Mouse (Mus musculus): ENCODE results near the gene Krtap4-13.
"Not testable (repeated sequence)": the region's sequence is repeated elsewhere in the genome, so short reads cannot be mapped to it uniquely, and the experiment has no call there.

The Krtap4-13 gene

DNA sequence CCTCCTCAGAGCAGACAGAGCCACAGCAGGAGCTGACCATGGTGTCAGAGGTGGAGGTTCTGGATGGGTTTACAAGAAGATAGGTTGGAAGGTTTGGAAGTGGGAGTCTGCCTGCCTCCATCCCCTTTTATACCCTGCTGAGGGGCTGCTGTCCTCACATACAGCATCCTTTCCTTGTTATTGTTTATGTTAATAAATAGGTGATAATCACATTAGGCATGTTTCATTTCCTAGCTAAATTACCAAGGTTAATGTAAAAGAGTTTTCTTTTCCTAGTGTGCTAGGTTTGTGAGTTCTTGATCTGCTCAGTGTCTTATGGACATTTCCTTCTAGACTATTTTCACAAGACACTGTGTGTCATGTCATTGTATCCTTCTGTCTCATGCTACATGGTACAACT is at the start of gene Krtap4-13:
TSS of gene Krtap4-13 (minus strand) at position 101 of the 400 bp plus-strand sequence.
- not testable (repeated sequence) for DNase-seq (ENCODE audit: low spot score in 2 of 2)

DNA sequence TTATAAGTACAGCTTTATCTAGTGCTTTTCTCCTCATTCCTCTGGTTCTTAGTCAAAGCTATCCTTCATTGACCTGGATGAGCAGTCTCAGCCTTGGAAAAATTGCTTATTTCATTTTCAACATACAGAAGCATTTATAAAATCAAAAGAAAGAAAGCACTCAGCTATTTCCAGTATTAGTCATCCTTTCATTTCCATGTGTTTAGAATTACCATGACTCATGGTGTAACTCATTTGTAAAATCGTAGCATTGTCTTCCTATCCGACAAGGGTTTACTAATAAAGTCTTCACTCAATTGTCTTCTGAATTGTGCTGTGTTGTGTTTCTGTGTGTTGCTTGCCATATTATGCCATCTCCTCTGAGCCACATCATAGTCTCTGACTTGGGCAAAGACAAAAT is 49.1 kb upstream of the Krtap4-13 start:
- DNase-seq (ENCODE audit: low spot score in 2 of 2), result no peak

DNA sequence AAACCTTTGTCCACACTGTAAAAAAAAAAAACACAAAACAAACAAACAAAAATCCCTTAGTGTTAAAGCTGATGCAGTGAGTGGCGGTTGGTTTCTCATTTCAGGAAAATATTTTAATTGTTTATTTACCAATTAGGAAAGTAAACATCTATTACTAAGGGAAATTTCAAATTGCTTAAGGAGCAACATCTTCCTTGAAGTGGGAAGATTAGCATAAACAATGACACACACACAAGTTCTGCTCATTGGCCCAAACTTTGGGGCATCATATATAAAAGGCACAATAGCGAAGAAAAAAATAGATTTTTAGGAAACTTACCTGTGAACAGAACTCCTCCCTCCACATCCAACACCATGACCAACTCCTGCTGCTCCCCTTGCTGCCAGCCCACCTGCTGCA is 47.9 kb upstream of the Krtap4-13 start, which contains the start of gene Gm11568:
TSS of gene Gm11568 (plus strand) at position 301 of the 400 bp plus-strand sequence.
- DNase-seq (ENCODE audit: low spot score in 2 of 2), result no peak

DNA sequence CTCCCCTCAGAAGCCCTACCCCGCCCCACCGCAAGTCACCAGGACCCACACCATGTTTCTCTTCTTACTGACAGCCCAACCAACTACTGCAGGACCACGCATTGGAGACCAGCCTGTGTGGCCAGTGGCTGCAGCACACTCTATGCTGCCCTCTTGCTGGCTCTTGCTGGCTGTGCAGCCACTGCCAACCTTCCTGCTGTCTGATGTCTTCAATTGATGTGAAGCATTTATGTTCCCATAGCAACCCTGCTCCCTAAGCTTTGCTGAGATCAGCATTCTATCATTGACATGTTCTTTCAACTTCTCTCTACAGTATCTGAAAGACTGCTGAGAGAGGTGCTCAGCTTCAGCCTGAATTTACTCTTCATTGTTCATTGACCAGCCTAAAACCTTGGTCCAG is 44.4 kb upstream of the Krtap4-13 start:
- DNase-seq (ENCODE audit: low spot score in 2 of 2), result no peak

DNA sequence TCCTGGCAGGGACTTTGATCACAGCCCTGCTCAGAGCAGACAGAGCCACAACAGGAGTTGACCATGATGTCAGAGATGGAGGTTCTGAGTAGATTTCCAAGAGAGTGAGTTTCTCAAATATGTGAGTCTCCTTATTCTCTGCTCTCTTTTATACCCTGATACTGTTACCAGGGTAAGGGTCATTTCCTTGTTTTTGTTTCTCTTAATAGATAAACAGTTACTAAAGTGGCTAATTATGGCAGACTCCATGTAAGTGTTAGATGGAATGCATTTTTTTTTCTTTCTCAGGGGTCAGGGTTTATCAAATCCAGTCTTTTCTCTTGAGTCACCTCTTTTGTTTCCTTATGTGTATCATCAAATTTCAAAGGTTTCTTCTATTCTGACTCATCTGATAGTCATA is 41.8 kb upstream of the Krtap4-13 start, which contains the start of gene Krtap4-16:
TSS of gene Krtap4-16 (minus strand) at position 101 of the 400 bp plus-strand sequence.
- no peak for DNase-seq (ENCODE audit: low spot score in 2 of 2)

DNA sequence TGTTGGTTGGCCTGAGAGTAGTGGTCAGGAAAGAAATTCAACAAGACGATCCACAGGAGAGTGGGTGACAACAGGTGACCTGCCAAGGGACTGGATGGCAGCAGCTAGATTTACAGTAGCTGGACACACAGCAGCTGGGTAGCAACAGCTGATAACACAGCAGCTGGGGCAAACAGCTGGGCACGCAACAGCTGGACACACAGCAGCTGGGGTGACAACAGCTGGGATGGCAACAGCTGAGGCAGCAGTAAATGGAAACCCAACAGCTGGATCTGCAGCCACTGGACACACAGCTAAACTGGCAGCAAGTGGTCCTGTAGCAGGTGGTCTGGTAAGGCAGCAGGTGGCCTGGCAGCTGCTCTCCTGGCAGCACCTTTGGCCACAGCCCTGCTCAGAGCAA is 37.1 kb upstream of the Krtap4-13 start:
- no peak for DNase-seq (ENCODE audit: low spot score in 2 of 2)

DNA sequence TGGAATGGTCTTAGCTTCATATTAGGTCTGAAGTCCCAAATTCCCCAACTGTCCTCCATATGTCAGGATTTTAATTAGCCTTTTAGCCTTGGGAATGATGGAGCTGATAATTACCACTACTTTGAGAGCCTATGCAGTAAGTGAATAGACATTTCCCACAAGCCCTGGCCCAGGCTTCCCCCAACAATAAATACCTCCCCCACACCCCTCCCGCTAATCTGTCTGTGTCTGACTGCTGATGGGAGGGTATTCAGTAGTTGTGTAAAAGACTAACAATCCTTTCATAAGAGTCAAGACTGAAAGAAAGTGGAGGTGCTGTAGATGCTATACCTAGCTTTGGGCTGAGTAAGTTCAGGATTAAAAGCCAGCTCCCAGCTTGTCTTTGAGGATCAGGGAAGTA is 32.5 kb upstream of the Krtap4-13 start:
- no peak for DNase-seq (ENCODE audit: low spot score in 2 of 2)

DNA sequence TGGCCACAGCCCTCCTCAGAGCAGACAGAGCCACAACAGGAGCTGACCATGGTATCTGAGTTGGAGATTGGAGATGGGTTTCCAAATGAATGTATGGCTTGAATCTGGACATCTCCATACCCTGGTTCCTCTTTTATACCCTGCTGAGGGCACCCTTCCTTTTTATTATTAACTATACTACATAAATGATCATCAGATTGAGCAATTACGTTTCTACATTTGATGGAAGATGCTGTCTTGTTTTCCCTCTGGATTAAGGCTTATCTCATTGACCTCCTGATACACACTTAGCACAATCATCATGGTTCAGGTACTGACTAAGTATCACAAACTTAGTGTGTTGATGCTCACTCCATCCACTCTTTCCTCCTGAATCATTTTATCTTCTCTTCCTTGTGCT is 28.3 kb upstream of the Krtap4-13 start, which contains the start of gene 2300003K06Rik:
TSS of gene 2300003K06Rik (minus strand) at position 101 of the 400 bp plus-strand sequence.
- no peak for DNase-seq (ENCODE audit: low spot score in 2 of 2)

DNA sequence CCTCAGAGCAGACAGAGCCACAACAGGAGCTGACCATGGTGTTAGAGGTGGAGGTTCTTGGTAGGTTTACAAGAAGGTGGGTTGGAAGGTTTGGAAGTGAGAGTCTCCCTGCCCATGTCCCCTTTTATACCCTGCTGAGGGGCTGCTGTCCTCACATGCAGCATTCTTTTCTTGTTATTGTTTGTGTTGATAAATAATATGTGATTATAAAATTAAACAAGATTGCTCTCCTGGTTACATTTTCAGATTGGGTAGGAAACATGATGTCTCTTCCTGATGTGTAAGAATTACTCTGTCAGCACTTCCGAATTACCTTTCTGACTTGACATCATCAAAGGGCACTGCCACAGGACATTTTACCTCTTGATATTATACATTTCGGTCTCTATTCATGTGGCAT is 5.9 kb upstream of the Krtap4-13 start, which contains the start of gene Gm11564:
TSS of gene Gm11564 (minus strand) at position 101 of the 400 bp plus-strand sequence.
- DNase-seq (ENCODE audit: low spot score in 2 of 2), result not testable (repeated sequence)

DNA sequence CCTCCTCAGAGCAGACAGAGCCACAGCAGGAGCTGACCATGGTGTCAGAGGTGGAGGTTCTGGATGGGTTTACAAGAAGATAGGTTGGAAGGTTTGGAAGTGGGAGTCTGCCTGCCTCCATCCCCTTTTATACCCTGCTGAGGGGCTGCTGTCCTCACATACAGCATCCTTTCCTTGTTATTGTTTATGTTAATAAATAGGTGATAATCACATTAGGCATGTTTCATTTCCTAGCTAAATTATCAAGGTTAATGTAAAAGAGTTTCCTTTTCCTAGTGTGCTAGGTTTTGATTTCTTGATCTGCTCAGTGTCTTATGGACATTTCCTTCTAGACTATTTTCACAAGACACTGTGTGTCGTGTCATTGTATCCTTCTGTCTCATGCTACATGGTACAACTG is 5.3 kb downstream of the Krtap4-13 start, which contains the start of gene Gm11554:
TSS of gene Gm11554 (minus strand) at position 101 of the 400 bp plus-strand sequence.
- DNase-seq (ENCODE audit: low spot score in 2 of 2), result not testable (repeated sequence)

DNA sequence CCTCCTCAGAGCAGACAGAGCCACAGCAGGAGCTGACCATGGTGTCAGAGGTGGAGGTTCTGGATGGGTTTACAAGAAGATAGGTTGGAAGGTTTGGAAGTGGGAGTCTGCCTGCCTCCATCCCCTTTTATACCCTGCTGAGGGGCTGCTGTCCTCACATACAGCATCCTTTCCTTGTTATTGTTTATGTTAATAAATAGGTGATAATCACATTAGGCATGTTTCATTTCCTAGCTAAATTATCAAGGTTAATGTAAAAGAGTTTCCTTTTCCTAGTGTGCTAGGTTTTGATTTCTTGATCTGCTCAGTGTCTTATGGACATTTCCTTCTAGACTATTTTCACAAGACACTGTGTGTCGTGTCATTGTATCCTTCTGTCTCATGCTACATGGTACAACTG is 10.9 kb downstream of the Krtap4-13 start, which contains the start of gene Gm11569:
TSS of gene Gm11569 (minus strand) at position 101 of the 400 bp plus-strand sequence.
- DNase-seq (ENCODE audit: low spot score in 2 of 2), result not testable (repeated sequence)

DNA sequence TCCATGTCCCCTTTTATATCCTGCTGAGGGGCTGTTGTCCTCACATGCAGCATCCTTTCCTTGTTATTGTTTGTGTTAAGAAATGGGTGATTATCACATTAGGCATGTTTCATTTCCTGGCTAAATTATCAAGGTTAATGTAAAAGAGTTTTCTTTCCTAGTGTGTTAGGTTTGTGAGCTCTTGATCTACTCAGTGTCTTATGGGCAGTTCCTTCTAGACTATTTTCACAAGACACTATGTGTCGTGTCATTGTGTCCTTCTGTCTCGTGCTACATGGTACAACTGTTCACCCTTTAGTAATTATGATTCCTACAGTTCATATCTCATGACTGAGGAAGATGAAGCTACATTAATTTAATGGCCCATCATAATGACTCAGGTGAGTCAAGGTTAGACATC is 16.3 kb downstream of the Krtap4-13 start, which contains the start of gene Gm11596:
TSS of gene Gm11596 (minus strand) at position 101 of the 400 bp plus-strand sequence.
- DNase-seq (ENCODE audit: low spot score in 2 of 2), result no peak

DNA sequence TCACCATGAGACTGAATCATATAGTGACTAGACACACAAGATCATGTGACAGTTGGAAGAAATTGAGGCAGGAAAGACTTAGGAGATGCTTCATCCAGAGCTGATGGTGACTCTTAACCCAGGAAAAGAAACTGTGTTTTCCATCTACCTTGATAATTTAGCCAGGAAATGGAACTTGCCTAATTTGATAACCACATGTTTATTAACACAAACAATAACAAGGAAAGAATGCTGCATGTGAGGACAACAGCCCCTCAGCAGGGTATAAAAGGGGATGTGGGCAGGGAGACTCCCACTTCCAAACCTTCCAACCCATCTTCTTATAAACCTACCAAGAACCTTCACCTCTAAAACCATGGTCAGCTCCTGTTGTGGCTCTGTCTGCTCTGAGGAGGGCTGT is 24.8 kb downstream of the Krtap4-13 start, which contains the start of gene Krtap4-9:
TSS of gene Krtap4-9 (plus strand) at position 301 of the 400 bp plus-strand sequence.
- DNase-seq (ENCODE audit: low spot score in 2 of 2), result not testable (repeated sequence)

DNA sequence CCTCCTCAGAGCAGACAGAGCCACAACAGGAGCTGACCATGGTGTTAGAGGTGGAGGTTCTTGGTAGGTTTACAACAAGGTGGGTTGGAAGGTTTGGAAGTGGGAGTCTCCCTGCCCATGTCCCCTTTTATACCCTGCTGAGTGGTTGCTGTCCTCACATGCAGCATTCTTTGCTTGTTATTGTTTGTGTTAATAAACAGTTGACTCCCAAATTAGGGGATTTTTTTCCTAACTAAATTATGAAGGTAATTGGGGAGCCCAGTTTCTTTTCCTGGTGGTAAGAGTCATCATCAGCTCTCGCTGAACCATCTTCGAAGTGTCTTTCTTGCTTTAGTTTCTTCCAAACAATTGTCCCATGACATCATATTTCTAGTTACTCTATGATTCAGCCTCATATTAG is 29.1 kb downstream of the Krtap4-13 start, which contains the start of gene Krtap4-8:
TSS of gene Krtap4-8 (minus strand) at position 101 of the 400 bp plus-strand sequence.
- no peak for DNase-seq (ENCODE audit: low spot score in 2 of 2)

DNA sequence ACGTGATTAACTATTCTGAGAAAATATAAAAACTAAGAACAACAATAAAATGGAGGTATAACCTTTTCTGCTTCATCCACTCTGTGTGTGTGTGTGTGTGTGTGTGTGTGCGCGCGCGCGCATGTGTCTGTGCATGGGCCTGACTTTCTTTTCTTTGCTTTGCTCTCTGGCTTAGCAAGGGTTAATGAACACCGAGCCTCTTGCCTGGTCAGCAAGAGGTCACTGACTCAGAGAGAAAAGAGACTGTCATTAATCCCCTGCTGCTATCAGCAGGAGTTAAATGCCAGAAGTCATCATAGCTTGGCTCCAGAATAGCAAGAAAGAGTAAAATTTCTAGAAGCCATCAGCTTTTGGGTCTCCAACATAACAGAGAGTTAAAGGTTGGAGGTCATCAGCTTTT is 31.3 kb downstream of the Krtap4-13 start:
- DNase-seq (ENCODE audit: low spot score in 2 of 2), result no peak

DNA sequence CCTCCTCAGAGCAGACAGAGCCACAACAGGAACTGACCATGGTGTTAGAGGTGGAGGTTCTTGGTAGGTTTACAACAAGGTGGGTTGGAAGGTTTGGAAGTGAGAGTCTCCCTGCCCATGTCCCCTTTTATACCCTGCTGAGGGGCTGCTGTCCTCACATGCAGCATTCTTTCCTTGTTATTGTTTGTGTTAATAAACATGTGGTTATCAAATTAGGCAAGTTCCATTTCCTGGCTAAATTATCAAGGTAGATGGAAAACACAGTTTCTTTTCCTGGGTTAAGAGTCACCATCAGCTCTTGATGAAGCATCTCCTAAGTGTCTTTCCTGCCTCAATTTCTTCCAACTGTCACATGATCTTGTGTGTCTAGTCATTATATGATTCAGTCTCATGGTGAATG is 36.9 kb downstream of the Krtap4-13 start, which contains the start of gene Gm11595:
TSS of gene Gm11595 (minus strand) at position 101 of the 400 bp plus-strand sequence.
- not testable (repeated sequence) for DNase-seq (ENCODE audit: low spot score in 2 of 2)

DNA sequence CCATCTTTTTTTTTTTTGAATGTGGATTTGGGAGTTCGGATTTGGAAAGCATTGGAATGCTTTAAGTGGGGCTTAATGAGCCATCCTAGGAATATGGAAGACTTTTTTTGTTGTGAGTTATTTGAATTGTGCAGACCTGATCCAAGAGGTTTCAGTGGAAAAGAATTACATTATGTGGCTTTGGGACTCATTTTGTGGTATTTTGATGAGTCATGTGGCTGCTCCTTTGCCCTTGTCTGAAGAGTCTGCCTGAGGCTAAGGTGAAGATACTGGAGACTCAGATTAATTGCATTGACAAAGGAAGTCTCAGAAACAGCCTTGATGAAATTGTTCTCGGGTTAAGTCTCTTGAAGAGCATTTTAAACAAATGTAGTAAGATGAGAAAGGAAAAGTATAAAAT is 41.3 kb downstream of the Krtap4-13 start:
- no peak for DNase-seq (ENCODE audit: low spot score in 2 of 2)

Data from urinary bladder, postnatal 36 days (tissue).